Mouse (Mus musculus): Measurements from ENCODE around the gene Serpinb3a. TPM values are rescaled to one million over a fixed set of nuclear protein-coding genes. Genes with fewer than 3 reads are reported as not detected.

Serpinb3a gene
- polyA plus RNA-seq, 1 experiment = not detected

Other genes starting within 250 kb of the Serpinb3a start
- not detected for gene Serpinb5, start 191.1 kb downstream of the Serpinb3a start, polyA plus RNA-seq (2012; fragmentation: generic; extraction: Trizol)
- gene Serpinb12, start 117.9 kb downstream of the Serpinb3a start, polyA plus RNA-seq (2012; fragmentation: generic; extraction: Trizol) = not detected
- not detected for gene Serpinb13, start 71.3 kb downstream of the Serpinb3a start, polyA plus RNA-seq (2012; fragmentation: generic; extraction: Trizol)
- not detected for gene Serpinb3d, start 31.2 kb upstream of the Serpinb3a start, polyA plus RNA-seq (2012; fragmentation: generic; extraction: Trizol)
- not detected for gene Serpinb3b, start 226.1 kb upstream of the Serpinb3a start, polyA plus RNA-seq (2012; fragmentation: generic; extraction: Trizol)
- gene Serpinb3c, start 226.1 kb upstream of the Serpinb3a start, polyA plus RNA-seq (2012; fragmentation: generic; extraction: Trizol) = not detected